Mouse (Mus musculus) cerebellum, postnatal 36 days (tissue): ENCODE data around the gene Adcyap1r1.

Source experiments
- DNase-seq, 2 experiments: peaks; one replicate each; pipeline ENCODE4 v3.0.0; 2021 to 2022; ENCODE audit warnings: mixed read lengths in 2 of 2

The Adcyap1r1 gene

DNA sequence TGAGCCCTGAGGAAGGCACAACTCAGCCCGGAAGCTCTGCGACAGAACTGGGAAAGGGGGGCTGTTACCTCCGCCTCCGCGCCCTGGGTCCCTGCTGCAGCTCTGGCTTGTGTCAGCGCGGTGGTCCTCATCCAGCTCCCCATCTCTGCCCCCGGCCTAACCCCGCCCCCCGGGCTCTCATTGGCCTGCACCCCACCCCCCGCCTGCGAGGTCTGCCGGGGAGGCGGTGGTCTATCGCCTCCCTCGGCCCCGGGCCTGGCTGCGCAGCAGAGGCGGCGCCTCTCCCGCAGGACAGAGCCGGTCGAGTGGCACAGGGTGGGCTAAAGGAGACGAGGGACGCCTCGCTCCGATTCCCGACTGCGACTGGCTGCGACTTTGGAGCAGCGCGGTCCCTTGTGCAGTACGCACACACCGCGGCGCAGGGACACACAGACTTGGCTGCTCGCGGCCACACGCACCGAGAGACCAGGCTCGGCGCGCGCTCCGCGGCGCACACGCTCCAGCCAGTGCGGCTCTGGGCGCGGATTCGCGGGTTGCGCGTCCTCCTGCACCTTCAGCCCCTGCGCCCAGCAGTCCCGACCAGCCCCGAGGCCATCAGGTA is at the start of gene Adcyap1r1:
TSS of gene Adcyap1r1 (plus strand) at position 208 of the 601 bp plus-strand sequence.
- DNase-seq, result peak; percentile 75 to 77

DNA sequence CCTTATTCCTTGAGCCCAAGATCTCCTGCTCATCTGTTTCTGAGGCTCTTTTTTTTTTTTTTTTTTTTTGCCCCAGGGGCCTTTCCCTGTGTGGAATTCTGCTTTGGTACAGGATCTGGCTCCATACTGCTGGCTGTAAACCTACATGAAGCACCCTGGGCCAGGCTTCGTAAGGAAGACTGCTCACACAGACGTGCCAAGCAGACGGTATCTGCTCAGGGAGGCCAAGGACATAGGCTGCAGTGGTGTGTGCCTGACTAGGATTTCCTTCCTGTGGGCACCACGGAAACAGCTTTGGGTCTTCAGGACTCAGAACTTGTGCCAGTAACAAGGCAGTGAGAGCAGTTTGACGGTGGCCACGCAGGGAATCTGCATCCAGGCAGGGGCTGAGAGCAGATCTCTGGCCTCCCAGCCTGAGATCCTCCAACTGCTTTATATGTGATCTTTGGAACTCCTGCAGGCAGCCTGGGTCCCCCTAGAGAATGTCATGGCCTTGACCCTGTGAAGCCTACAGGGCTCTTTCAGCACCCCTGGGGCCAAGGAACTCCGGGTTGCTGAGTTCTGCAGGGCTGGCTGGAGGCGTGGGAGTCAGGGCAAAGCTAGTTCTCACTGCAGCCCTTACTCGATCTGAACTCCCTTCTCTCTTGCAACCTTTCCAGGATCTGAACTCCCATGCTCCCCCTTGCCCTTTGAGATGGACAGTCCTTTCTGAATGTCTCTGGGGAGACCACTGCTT is 49.6 kb upstream of the Adcyap1r1 start:
- no peak for DNase-seq

DNA sequence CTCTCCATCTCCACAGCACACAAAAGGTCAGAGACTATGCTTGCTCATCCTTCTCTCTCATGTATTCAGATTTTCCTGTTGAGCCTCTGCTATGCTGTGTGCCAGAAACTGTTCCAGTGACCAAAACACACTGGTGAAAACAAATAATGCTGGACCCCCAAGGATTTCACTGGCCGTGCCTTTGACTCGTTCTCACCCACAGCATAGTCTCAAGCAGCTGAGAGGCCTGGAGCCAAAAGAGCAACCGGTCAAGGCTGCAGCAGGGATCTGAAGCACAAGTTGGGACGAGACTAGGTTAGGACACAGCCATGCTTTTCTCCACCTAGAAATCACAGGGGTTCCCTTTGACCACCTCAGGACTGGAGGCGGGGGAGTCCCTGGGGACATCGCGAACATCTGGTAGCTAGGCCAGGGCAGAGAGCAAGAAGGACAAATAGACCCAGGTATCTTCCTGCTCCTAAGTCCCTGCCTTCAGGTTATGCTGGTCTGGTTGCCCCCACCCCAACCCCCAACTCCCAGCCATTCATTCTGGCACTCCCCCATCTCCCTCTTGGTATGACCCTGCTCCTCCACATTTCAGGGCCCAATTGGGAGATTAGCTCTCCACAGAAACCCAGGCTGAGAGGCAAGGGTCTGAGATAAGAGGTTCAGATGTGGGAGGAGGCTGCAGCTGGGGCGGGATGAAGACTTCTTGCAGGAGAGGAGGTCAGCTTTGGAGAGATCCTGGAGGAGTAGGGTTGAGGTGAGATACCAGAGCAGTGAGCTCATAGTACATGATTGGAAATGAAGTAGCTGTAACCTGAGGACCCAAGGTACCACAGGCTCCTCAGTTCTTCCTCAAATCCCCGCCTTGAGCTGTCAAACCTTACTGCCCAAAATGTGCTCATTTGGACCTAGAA is 48.1 kb upstream of the Adcyap1r1 start:
- DNase-seq, result no peak

DNA sequence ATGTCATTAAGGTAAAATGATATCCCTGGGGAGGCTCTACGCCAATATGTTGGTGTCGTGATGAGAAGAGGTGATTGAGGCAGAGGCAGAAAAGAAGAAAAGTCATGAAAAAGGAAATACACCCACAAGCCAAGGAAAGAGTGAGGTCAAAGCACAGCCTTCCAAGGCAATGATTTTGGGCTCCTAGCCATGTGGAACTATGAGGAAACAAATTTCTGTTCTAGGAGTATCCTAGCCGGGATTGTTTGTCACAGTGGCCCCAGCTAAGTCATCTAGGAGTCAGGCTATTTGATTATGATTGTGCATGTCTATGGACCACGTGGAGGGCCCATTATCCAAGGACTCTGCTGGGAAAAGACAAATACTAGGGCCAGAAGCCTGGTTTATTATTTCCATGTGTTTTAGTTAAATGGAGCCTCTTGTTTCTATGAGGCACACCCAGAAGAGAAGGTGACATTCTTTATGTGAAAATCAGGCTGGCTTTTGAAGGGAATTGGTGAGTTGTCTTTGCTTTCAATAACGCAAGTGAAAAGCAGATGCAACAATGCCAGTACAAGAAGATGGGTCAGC is 47.3 kb upstream of the Adcyap1r1 start:
- DNase-seq, result no peak

DNA sequence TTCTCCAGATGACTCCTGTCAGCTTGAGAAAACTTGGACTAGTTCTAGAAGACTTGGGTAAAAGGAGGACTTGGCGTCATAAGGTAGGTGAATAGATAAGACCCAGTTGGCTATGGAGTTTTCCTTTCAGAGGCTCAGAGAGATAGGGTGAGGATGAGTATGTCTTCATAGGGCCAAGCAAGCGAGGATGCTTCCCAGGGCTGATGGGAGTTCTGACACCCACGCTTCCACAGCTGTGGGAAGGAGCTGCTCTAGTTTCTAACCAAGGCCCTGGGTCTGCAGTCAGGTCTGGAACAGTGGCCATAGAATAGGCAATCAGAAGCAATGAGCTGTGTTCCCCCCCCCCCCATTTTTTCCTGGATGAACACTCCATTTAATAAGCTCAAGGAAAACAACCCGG is 44.4 kb upstream of the Adcyap1r1 start:
- DNase-seq, result no peak

DNA sequence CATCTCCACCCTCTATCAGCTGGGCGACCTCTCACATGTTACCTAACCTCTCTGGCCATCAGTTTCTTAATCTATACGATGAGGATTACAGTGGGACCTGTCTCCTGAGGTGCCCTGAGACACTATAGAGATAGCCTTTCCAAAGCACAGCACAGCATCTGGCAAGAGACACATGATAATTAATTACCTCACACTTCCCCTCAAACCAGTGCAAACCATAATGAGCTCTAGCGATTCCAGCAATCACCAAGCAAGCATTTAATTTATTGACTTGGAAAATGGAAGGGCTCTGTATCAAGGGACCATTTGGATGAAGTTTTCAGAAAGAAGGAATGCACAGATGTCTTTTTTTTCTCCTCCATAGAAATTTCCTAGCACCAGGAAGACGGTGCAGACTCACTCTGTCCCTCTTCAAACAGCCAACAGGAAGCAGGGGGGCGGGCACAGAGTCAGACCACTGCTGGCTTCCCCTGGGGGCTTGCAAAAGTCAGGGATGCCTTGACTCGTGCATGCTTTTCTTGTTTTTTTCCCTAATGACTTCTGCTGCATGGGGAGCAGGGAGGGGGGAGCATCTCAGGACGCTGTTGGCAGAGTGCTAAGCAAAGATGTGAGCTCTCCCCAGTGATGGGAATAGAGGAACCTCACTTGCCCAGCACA is 41.5 kb upstream of the Adcyap1r1 start:
- DNase-seq, result no peak

DNA sequence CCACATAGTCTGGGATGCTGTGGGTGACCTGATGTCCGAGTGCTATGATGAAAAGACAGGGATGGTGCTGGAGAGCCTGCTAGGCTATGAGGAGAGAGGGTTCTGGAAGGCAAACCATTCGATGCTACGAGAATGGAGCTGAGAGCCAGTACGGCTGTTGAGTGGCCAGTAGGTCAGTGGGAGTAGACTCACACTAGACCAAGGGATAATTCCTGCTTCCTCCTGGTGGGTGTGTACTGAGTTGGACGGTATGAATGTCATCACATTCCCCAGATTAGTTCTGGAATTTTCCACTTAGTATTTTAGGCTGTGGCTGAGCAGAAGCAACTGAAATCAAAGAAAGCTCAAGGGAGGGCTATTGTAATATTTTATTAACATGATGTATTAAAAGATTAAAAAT is 40.8 kb upstream of the Adcyap1r1 start:
- no peak for DNase-seq

DNA sequence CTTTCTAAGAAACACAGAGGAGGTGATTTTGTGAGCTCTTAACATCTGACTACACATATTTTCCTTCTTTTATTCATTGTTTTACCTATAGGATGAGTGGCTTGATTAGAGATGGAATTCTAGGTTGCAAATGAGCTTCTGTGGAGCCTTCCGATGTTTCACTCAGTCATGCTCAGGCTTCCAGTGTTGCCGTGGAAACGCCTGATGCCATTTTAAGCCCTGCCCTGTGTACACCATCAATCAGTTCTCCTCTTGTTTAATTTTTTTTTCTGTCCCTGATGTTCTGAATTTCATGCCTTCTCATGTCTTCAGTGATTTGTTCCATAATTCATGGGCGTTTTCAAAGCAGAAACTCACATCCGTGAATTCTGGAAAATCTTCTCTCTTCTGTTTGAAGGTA is 35.6 kb upstream of the Adcyap1r1 start:
- DNase-seq, result no peak

DNA sequence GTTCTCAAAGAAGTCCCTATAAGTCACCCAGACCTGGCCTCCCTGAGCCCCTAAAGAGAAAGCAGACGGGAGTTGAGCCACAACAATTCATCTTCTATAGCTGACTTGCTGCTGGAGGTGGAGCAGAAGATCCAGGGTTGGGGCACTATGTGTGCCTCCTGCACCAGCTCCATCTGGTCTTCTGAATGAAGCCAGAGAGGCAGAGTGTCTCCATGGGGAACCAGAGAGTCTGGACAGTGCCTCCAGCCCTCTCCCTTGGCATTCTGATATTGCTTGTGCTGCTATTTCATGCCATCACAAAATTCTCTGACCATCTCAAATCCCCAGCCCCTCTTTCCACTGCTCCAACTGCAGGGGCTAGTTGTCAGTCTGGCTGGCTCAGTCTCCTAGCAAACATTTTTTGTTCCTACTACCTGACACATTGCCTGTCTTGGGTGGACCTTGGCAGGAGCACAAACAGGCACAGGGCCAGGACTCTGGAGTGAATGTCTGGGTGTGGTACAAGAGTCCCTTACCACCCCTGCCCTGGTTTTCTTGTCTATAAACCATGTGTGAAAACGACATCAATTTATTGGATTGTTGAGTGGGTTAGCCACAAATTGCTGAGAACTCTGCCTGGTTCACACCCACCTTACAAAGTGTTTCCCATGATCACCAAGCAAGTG is 32.9 kb upstream of the Adcyap1r1 start:
- peak; percentile 73 to 78 for DNase-seq

DNA sequence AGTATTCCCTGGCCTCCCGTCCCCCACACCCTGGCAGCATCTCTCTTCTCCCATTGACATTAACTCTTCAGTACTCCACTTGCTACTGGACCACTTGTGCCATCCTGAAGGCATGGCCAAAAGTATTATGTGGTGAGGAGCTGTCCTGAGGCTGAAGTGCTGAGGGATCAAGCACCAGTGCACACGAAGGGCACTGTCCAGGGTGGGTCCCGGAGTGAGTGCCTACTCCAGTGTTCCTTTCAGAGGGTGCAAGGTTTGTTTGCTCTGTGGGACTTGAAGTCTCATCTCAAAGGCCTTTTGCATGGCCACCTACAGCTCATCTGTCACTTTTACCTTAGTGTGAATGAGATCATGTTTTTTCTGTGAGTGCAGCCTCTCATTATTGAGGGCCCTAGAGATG is 31.4 kb upstream of the Adcyap1r1 start:
- no peak for DNase-seq

DNA sequence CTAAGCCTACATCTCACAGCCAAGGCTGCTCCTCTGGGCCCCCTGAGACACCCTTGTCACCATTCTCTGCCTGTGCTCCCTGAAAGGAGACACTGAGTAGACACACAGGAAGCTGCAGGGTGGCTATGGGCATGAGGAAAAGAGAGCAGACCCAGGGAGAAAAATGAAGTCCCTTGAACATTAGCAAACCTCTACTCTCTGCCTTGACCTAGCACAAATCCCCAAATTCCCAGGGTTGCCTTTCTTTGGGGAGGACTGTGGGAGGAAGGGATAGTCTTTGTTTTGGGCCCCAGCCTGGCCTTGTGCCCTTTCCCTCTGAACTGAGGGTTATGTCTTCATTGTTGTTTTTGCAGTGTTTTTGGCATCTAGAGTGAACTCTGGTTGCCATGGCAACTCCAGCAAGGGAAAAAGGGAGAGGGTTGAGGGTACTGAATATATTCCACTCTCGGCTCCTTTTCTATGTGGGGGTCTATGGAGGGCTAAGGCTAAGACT is 30.9 kb upstream of the Adcyap1r1 start:
- no peak for DNase-seq

DNA sequence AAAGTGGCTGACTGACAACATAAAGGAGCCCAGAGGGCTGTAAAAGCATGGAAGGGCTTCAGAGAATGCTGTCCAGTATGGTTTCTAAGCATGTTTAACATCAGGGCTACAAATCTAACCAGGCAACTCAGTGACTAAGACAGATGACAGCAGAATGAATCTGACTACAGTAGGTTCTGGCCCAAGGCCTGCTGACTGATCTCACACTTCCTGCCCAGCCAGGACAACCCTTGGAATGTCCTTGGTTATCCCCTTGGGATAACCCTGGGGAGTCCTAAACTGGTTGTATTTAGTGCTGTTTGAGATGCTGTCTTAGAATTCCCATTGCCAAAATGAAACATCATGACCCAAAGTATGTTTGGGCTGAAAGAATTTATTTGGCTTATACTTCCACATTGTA is 19.7 kb upstream of the Adcyap1r1 start:
- DNase-seq, result no peak

DNA sequence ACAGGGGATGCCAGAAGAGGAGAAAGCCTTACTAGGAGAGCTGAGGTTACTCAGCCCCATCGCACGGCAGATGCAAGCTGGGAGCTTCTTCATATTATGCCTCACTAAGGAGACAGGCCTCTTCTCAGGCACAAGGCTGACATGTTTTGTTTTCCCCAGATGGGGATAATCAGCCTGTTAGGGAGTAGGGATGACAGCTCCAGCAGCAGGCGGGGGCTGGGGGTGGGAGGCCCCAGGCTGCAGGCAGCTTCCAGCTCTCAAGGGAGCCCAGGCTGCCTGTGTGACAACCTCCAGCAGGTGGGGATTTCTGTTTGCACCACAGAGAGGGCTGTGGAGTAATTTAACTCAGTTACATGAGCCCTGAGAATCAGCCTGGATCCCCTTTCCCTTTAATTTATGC is 17.4 kb upstream of the Adcyap1r1 start:
- DNase-seq, result no peak

DNA sequence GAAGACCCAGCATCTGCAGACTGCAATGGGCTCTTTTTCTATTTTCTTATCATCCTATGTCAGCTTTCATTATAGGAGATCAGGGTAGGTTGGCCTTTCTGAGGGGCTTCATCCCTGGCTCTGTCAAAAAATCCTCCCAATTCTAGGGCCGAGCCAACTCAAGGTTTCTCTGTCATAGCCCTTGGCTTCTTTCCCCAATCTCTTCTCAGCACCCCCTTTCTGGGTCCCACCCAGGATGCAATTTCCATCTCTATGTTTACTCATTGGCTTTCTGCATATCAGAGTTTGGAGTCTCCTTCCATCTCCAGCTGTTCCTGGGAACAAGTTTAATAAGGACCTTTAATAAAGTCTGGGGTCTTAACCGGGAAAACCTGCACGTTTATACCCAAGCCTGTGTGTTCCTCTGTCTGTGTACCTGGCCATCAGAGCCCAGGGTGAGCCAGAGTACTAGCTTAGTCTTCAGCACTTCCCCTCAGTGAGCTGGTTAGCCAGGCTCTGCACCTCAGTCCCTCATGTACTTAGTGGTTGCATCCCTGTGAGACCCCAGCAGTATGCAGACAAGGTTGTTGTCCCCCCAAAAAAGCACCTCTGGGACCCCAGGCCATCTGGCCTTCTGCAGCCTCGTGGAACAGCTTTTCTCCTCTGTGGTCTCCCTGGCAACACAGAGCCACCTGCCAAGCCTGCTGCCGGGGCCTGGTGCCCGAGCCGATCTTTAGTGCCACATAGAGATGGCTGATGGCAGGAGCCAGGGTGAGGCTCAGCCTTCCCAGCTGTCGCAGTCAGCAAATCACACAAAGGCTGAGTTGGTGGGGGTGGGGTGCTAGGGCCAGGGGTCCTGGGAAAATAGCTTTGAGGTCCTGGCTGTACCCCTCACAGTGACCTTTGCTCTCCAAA is 16.3 kb upstream of the Adcyap1r1 start:
- peak; percentile 56 to 67 for DNase-seq

DNA sequence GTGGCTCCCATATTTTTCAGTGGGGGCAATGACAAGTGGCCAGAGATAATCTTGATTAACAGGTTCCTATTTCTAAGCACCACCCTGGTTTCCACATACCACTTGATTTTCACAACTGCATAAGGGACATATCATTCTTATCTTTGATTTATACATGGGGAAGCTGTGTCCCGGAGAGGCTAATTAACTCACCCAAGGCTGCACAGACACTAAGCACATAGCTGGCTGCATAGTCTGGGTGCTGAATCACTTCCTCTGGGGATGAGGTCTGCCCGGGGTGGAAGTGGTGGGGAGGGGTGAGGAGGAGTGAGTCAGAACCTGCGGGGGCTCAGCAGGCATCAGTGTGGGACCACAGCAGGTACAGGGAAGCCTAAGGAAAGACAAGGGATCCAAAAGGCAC is 13.9 kb upstream of the Adcyap1r1 start:
- DNase-seq, result no peak

DNA sequence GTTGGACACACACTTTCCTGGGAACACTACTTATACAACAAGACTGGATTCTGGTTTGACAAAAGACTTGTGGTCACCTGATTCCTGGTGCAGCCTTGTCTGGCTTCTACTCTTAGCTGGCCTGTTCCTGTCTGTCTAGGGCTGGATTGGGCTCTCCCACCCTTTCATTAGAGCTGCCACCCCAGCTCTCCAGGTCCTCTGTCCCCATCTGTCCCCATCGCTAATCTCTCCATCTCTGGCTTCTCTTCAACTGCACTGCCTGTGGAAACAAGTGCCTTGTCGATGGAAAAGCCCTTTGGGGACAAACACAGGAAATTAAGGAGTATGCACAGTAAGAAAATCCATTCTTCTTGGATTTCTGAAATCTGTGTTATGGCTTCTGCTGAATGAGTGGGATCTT is 12.9 kb upstream of the Adcyap1r1 start:
- DNase-seq, result no peak

DNA sequence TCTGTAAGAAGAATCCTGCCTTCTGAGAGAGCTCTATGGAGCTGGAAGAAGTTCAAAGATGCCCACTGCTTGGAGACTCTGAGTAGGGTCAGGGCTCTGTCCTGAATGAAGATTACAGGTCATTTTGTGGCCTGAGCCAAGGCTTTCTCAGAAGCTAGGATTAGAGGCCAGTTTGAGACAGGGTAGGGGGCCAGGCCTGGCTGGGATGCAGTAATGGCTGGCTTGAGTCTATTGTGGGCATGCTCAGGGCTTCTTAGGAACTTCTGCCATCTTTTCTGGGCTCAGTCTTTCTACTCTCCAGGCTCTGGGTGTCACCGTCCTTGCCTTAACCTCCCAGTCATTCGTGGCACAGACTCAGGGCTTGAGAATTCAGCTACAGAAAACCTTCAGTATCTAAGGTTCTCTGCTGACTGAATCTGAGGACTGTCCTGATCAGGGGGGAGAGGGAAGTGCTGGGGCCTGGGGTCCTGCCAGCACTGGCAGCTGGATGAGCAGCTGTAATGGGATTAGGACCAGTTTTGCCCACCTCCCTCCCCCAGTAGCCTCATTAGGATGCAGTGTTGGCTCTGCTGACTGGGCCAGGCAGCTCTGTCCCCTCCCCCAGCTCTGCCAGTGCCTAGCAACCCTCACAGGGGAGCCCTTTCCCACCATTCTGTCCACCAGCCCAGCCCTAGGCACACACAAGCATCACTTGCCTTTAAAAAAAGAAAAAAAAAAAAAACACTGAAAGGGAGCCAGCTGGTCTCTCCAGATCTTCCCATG is 7.7 kb upstream of the Adcyap1r1 start:
- no peak for DNase-seq

DNA sequence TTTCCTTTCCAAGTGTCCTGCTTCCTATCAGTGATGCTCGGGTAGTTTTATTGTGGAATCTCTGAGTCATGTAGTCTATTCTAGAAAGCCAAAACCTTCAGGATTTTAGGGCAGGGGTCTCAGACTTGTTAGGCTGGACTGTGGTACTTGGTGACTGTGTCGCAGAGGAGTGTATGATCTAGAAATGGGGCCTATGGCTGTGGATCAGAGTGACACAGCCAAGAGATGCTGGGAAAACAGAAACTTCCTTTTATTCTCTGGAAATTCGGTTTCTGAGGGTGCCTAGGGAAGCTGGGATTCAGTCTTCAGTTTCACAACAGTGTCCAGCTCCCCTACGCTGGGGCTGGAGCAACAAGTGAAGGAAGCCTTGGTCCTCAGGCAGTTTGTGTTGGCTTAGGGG is 7.1 kb upstream of the Adcyap1r1 start:
- DNase-seq, result no peak

DNA sequence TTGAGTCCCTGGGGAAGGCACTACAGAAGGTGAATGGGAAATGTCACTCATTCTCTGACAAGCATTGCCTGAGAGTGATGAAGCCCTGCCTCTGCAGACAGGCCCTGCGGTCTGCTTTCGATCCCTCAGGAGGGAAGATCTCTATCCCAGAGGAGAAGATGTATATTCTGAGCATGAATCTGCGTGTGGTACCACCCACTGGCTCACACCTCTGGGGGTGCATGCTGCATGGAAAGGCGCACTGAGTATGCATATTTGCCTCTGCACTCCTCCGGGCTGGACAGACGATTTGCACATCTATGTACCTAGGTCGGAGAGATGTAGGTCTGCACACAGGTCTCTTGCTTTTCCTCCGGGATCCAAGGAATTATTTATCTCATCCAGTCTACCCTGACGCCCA is 3.6 kb upstream of the Adcyap1r1 start:
- DNase-seq, result no peak

DNA sequence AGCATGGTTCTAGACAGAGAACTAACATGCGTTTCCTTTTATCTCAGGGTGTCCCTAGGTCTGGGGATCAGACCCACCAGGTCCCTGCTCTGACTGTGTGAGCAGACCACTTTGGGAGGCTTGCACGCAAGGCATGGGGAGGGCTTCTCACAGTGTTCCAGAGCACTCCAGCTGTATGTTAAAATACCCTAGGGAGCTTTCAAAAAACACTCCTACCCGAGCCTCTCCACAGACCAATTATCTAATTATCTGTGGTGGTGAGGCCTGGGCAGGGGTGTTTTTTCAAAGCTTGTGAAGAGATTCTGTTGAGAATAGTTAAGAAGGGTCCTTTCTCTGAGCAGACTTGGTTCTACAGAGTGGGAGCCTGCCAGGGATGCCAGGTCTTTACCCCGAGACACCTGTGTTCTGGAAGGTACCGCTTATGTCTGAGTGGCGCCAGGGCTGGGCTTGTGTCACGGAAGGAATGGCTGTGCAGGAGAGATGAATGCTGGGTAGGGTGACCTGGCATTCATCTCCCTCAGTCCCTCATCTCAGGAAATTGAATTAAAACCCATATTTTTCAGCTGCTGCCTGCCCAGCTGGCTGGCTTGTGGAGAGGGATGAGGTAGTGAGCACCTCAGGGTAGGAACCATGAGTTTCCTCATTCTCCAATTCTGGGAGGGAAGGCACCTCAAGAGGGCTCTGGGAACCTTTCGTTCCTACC is 2.7 kb upstream of the Adcyap1r1 start:
- no peak for DNase-seq
